Mouse (Mus musculus) intestine, embryonic 16.5 days (tissue): ENCODE data around the gene Cyp2d11. TPM values are rescaled to one million over a fixed set of nuclear protein-coding genes. Genes with fewer than 3 reads are reported as not detected.
A peak's percentile ranks its signal among the peaks of the same experiment; 100 is the strongest.

Experiments
- ATAC-seq: fragments of 200-750 bp; cut with Nextera tagmentation; 2 replicates; pipeline ENCODE4 v1.8.0; 2017; ENCODE audit warnings: moderate TSS enrichment, moderate library complexity
- H3K27ac ChIP-seq: fragments of 300-500 bp; sonication (generic); 2 replicates; pipeline ENCODE4 v1.5.1; 2014; ENCODE audit warnings: mild to moderate bottlenecking, low read length
- H3K27me3 ChIP-seq: fragments of 300-500 bp; sonication (generic); replicated peaks from 2 replicates; pipeline ENCODE4 v1.6.1; 2014; ENCODE audit warnings: low read length, control low read depth, mixed read lengths; ENCODE audit not compliant: control insufficient read depth, insufficient read depth
- H3K36me3 ChIP-seq: fragments of 300-500 bp; sonication (generic); 2 replicates; pipeline ENCODE4 v1.6.1; 2014; ENCODE audit warnings: low read length, control low read depth; ENCODE audit not compliant: control insufficient read depth, insufficient read depth
- H3K4me1 ChIP-seq: fragments of 300-500 bp; sonication (generic); 2 replicates; pipeline ENCODE4 v1.6.1; 2014; ENCODE audit warnings: low read length, control low read depth, mixed read lengths; ENCODE audit not compliant: control insufficient read depth, insufficient read depth
- H3K4me2 ChIP-seq: fragments of 300-500 bp; sonication (generic); 2 replicates; pipeline ENCODE4 v1.6.1; 2014; ENCODE audit warnings: low read depth, low read length, control low read depth
- H3K4me3 ChIP-seq: fragments of 300-500 bp; sonication (generic); 2 replicates; pipeline ENCODE4 v1.5.1; 2014; ENCODE audit warnings: mild to moderate bottlenecking, low read length
- H3K9ac ChIP-seq: fragments of 300-500 bp; sonication (generic); 2 replicates; pipeline ENCODE4 v1.6.1; 2014; ENCODE audit warnings: low read depth, low read length
- H3K9me3 ChIP-seq: fragments of 300-500 bp; sonication (generic); 2 replicates; pipeline ENCODE4 v1.6.1; 2016; ENCODE audit warnings: low read length, control low read depth; ENCODE audit not compliant: control insufficient read depth
- WGBS: fragments of 180-500 bp; shearing (Covaris S2); extraction: QIAGEN DNeasy Blood & Tissue Kit; methylation state at CpG from one replicate; pipeline ENCODE4 v1.1.7; 2014; 5-methylcytosine and 5-hydroxymethylcytosine counted together
- polyA plus RNA-seq: library from polyadenylated mRNA; unstranded; fragments of >200 nt; fragmentation: Nextera tagmentation; extraction: Ambion mirVana; gene quantifications from 2 replicates; pipeline ENCODE4 v1.2.1, GENCODE M21; 2015

Gene Cyp2d11
- polyA plus RNA-seq, 1 experiment from 2014 or later: not detected

DNA sequence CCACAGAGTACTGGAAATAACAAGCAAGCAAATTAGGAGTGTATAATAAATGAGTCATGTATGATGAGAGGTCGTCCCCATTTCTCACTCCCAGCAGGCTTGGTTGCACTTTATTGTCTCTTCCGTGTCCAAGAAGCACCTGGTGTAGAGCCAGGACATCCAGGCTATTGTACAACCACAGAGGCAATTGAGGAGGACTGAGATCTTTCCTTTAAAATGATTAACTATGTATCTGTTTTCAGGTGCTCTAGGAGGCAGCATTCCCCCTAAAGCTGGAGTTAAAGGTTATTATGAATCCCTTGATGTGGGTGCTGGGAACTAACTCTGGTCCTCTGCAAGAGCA lies 44.9 kb downstream of the Cyp2d11 start:
- no peak overlapping the region for H3K9ac ChIP-seq
- no peak for ATAC-seq
- H3K4me1 ChIP-seq: peaks cover 36% of the 10 kb centered on the region
- H3K4me2 ChIP-seq: no peak overlapping the region
- 0 out of 2 replicates have a peak overlapping the region, but pooled peaks have one; percentile 55 for H3K27ac ChIP-seq
- no peaks in the 10 kb centered on the region for H3K9me3 ChIP-seq
- H3K36me3 ChIP-seq: peaks cover 21% of the 10 kb centered on the region
- no peaks in the 10 kb centered on the region for H3K27me3 ChIP-seq
- H3K4me3 ChIP-seq: no peak overlapping the region
- 70% methylated on average over 2 of the region's 2 CpGs for WGBS

DNA sequence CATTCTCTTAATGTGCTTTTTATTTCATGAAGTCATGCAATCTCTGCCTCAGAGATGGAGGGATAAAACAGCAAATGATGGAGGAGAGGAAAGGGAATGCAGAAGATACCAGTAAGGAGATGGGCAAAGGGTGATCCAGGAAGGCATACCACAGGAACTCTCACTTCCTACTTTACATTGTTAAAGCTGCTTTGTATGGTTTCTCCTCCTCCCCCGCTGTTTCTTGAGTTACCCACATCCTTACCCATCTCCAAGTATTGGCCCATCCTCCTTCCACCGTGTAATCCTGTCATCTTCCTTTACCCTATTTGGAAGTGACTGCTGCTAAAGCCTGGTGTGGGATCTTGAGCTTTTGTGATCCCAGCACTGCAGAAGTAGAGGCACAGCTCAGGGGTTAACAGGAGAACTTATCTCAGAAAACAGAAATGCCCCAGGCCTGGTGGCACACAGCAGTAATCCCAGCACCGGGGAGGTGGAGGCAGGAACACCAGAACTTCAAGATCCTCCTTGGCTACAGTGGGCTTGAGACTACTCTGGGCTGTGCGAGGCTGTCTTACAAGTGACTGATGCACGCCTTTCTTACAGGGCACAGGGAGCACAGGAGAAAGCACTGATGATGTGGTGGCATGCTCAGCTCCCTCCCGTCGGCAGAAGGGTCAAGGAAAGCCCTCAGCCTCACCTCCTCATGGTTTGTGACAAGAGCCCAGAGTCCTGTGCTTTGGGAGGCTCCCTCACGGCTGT lies 45.4 kb downstream of the Cyp2d11 start:
- no peak overlapping the region for H3K27ac ChIP-seq
- ATAC-seq: no peak
- 80% methylated on average over 8 of the region's 8 CpGs for WGBS
- H3K4me1 ChIP-seq: peaks cover 36% of the 10 kb centered on the region
- H3K9ac ChIP-seq: no peak overlapping the region
- H3K4me2 ChIP-seq: no peak overlapping the region
- H3K9me3 ChIP-seq: no peaks in the 10 kb centered on the region
- H3K27me3 ChIP-seq: no peaks in the 10 kb centered on the region
- H3K36me3 ChIP-seq: peaks cover 21% of the 10 kb centered on the region
- no peak overlapping the region for H3K4me3 ChIP-seq

- H3K4me1 ChIP-seq: peaks cover 36% of the 10 kb centered on the region
- H3K9ac ChIP-seq: 0 out of 2 replicates have a peak overlapping the region, but pooled peaks have one; percentile 87
- H3K27ac ChIP-seq: peak overlapping the region; percentile 58; the same call in 1 of the 2 replicates
- H3K9me3 ChIP-seq: no peaks in the 10 kb centered on the region
- H3K4me3 ChIP-seq: no peak overlapping the region
- peak overlapping the region; percentile 53; the same call in 1 of the 2 replicates for H3K4me2 ChIP-seq
- no peaks in the 10 kb centered on the region for H3K27me3 ChIP-seq
- no peak for ATAC-seq
- 92% methylated on average over 12 of the region's 12 CpGs for WGBS
- H3K36me3 ChIP-seq: peaks cover 21% of the 10 kb centered on the region
Observed at GRCm38 (mm10) chr15:82347852-82348251, 46.0 kb downstream of the Cyp2d11 start.

- peak overlapping the region; percentile 87 for H3K9ac ChIP-seq
- no peaks in the 10 kb centered on the region for H3K27me3 ChIP-seq
- peak overlapping the region; percentile 53 for H3K4me2 ChIP-seq
- 78% methylated on average over 4 of the region's 4 CpGs for whole genome bisulfite sequencing
- peaks cover 35% of the 10 kb centered on the region for H3K4me1 ChIP-seq
- H3K36me3 ChIP-seq: peaks cover 21% of the 10 kb centered on the region
- H3K9me3 ChIP-seq: no peaks in the 10 kb centered on the region
- H3K4me3 ChIP-seq: peak overlapping the region; percentile 74
- peak overlapping the region; percentile 58 for H3K27ac ChIP-seq
- no peak for ATAC-seq
Observed at GRCm38 (mm10) chr15:82347303-82347676, 46.5 kb downstream of the Cyp2d11 start.

DNA sequence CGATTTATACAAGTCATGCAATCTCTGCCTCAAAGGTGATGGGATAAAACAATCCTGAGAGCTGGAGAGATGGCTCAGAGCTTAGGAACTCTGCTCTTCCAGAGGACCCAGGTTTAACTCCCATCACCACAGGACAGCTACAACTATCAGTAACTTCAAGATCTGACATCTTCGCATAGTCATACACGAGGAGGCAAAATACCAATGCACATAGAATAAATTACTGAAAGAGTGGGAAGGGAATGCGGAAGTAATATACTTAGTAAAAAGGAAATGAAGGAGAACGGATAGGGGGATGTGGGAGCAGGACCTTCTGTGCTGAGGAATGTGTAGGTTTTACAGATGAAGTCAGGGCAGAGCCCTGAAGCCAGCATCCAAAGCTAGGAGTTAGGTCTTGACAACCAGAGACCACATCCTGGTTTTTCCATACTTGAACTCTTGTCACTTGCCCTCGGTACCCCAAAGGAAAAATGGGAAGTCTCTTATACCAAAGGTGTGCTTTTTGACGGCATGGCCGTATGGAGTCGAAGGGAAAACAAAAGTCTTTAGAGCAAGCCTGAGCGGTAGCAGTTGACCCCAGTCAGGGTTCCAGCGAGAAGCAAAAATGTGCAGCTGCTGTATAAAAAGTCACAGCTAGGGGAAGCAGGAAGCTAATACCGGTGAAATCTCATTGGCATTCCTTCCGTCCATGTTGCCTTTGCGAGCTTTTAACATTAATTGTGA lies 47.1 kb downstream of the Cyp2d11 start:
- Histone ChIP-seq H3K27ac (peak overlapping the region; percentile 58), H3K4me2 (peak overlapping the region; percentile 53), H3K27me3 (no peaks in the 10 kb centered on the region), H3K4me1 (peaks cover 36% of the 10 kb centered on the region), H3K9me3 (no peaks in the 10 kb centered on the region), H3K36me3 (peaks cover 21% of the 10 kb centered on the region), H3K4me3 (peak overlapping the region; percentile 74), H3K9ac (peak overlapping the region; percentile 87)
- no peak for ATAC-seq
- WGBS: 42% methylated on average over 14 of the region's 14 CpGs

DNA sequence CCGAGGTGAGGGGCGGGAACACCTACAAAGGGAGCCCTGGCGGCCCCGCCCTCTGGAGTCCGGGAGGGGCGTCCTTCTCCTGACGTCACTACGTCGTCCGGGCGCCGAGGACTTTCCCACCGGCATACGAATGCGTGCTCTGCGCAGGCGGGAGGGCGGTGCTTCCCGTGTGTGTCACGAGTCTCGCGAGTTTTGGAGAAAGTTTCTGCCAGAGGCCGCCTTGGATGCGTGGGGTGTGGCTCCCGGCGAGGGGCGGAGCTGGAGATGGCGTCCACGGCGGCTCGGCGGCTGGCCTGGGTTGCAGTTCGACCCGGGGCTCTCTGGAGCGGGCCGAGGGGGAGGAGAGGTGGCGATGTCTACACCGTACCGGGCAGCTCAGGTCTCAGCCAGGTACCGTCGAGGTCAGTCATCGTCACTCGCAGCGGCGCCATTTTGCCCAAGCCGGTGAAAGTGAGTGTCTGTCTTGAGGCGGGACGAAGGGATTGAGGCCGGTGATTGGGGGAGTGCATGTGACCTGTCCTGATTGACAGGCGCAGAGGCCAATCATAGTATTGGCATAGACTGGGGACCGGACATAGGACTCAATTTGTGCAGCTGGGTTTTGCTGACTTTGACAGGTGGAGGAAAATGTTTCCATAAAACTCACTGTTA lies 47.9 kb downstream of the Cyp2d11 start:
- Histone ChIP-seq H3K4me1 (peaks cover 37% of the 10 kb centered on the region), H3K27me3 (no peaks in the 10 kb centered on the region), H3K9me3 (no peaks in the 10 kb centered on the region), H3K4me3 (peak overlapping the region; percentile 74), H3K9ac (peak overlapping the region; percentile 87), H3K27ac (peak overlapping the region; percentile 86), H3K4me2 (peak overlapping the region; percentile 53), H3K36me3 (peaks cover 21% of the 10 kb centered on the region)
- WGBS: under 1% methylated on average over 51 of the region's 51 CpGs
- ATAC-seq: peak; percentile 96

GRCm38 (mm10) chr15:82344971-82345370 lies 48.9 kb downstream of the Cyp2d11 start:
- H3K27ac ChIP-seq: 0 out of 2 replicates have a peak overlapping the region, but pooled peaks have one; percentile 2
- 85% methylated on average over 6 of the region's 6 CpGs for WGBS

GRCm38 (mm10) chr15:82343368-82344287 lies 50.2 kb downstream of the Cyp2d11 start:
- Histone ChIP-seq H3K27me3 (no peaks in the 10 kb centered on the region), H3K9me3 (no peaks in the 10 kb centered on the region), H3K4me3 (no peak overlapping the region), H3K4me1 (peaks cover 41% of the 10 kb centered on the region), H3K4me2 (no peak overlapping the region), H3K36me3 (peaks cover 4% of the 10 kb centered on the region), H3K27ac (no peak overlapping the region), H3K9ac (no peak overlapping the region)
- WGBS: 84% methylated on average over 27 of the region's 27 CpGs
- no peak for ATAC-seq

More at GRCm38 (mm10) chr15:82344971-82345370, 48.9 kb downstream of the Cyp2d11 start:
- H3K36me3 ChIP-seq: peaks cover 17% of the 10 kb centered on the region
- peaks cover 41% of the 10 kb centered on the region for H3K4me1 ChIP-seq
- no peak overlapping the region for H3K4me2 ChIP-seq
- no peak overlapping the region for H3K9ac ChIP-seq
- no peaks in the 10 kb centered on the region for H3K9me3 ChIP-seq
- ATAC-seq: no peak
- H3K4me3 ChIP-seq: no peak overlapping the region
- no peaks in the 10 kb centered on the region for H3K27me3 ChIP-seq
